Mouse (Mus musculus): ENCODE data around the gene Slc41a2. TPM values are rescaled to one million over a fixed set of nuclear protein-coding genes. Genes with fewer than 3 reads are reported as not detected.

Slc41a2 gene
- total RNA-seq (2012; rRNA removed) (0.08 and 0.17 TPM in 2 replicates), total RNA-seq (2014; rRNA removed) (not detected in 2 replicates), polyA plus RNA-seq (2012; ENCODE audit: insufficient read length, low read depth) (not detected in 2 replicates)

GRCm38 (mm10) chr10:83337159-83337951 lies at the start of gene Slc41a2:
Gene Slc41a2, minus strand, starts transcription at chr10:83337882.
- Histone ChIP-seq H3K27me3 (replicated peaks) (peaks cover 42% of the 10 kb centered on the region), H3K9me3 (replicated peaks; ENCODE audit: low read length) (no peaks in the 10 kb centered on the region), H3K27ac (ENCODE audit: insufficient read depth, low read depth) (no peak within 1 kb of the TSS), H3K36me3 (replicated peaks in 1 of 2; ENCODE audit: control insufficient read depth in 1 of 2, insufficient read depth in 1 of 2, low read length in 1 of 2) (no peaks in the 10 kb centered on the region), H3K4me3 (replicated peaks in 1 of 3; ENCODE audit: low read depth in 2 of 3, low read length in 2 of 3, poor library complexity in 1 of 3) (peak within 1 kb of the TSS in 2 of 3 experiments; percentile 48 to 72), H3K79me2 (replicated peaks; ENCODE audit: control insufficient read depth, extremely low read depth, insufficient read depth, poor library complexity, severe bottlenecking) (no peaks in the 10 kb centered on the region), H3K4me2 (ENCODE audit: insufficient read depth, low read depth, poor library complexity, severe bottlenecking) (peak within 1 kb of the TSS; percentile 58), H3K4me1 (ENCODE audit: control insufficient read depth in 1 of 2, insufficient read depth in 2 of 2) (peaks cover 5 to 18% of the 10 kb centered on the region in 2 experiments; a peak in 3 of 4 replicates), H3K9ac (ENCODE audit: insufficient read depth, low read depth) (peak within 1 kb of the TSS; percentile 8; the same call in 1 of the 2 replicates)
- dilution Hi-C loops (cut with MboI; ENCODE audit: extremely low pct_ligation_motif_present, extremely low pct_unique_long_range_greater_than_20kb, low sequenced_read_pairs) (no loop called here), in situ Hi-C loops (cut with MboI; ENCODE audit: low pct_ligation_motif_present, low pct_unique_long_range_greater_than_20kb, low sequenced_read_pairs) (no loop called here)
- 0 out of 2 replicates have a peak, but pooled peaks have one; percentile 15 for TF ChIP-seq TCF12 (IDR thresholded peaks at IDR 0.05; ENCODE audit: low read depth, low read length)
- no peak for TF ChIP-seq ELF1 (IDR thresholded peaks at IDR 0.05; ENCODE audit: low read depth, low read length)
- no peak for TF ChIP-seq CHD1 (IDR thresholded peaks at IDR 0.05; ENCODE audit: low read depth, low read length)
- TF ChIP-seq MAFK (IDR thresholded peaks at IDR 0.05; ENCODE audit: insufficient replicate concordance, low read length): no peak
- no peak for TF ChIP-seq GABPA (IDR thresholded peaks at IDR 0.05; ENCODE audit: insufficient replicate concordance, low read depth, low read length)
- no peak for TF ChIP-seq SIN3A (IDR thresholded peaks at IDR 0.05; ENCODE audit: low read length)
- no peak for TF ChIP-seq HCFC1 (IDR thresholded peaks at IDR 0.05; ENCODE audit: low read depth, low read length)
- no peak for TF ChIP-seq CTCF (conservative IDR thresholded peaks at IDR 0.05 in 1 of 2, IDR thresholded peaks at IDR 0.05 in 1 of 2; ENCODE audit: low read depth in 2 of 2, low read length in 2 of 2)
- no peak for TF ChIP-seq MAX (IDR thresholded peaks at IDR 0.05; ENCODE audit: low read length)
- TF ChIP-seq JUN (IDR thresholded peaks at IDR 0.05; ENCODE audit: insufficient read depth, low read depth, low read length): no peak
- TF ChIP-seq NRF1 (IDR thresholded peaks at IDR 0.05; ENCODE audit: low read depth, low read length): peak; percentile 82
- no peak for DNase-seq (ENCODE audit: extremely low read depth)

- dilution Hi-C loops (cut with MboI; ENCODE audit: extremely low pct_ligation_motif_present, extremely low pct_unique_long_range_greater_than_20kb, low sequenced_read_pairs): no loop called here
- H3K9ac ChIP-seq (ENCODE audit: insufficient read depth, low read depth): peak overlapping the region; percentile 90
- H3K27ac ChIP-seq (ENCODE audit: insufficient read depth, low read depth): peak overlapping the region; percentile 91
- peaks cover 14% of the 10 kb centered on the region for H3K9me3 ChIP-seq (replicated peaks; ENCODE audit: low read length)
- H3K4me2 ChIP-seq (ENCODE audit: insufficient read depth, low read depth, poor library complexity, severe bottlenecking): peak overlapping the region; percentile 53
- peaks cover 6 to 21% of the 10 kb centered on the region in 2 experiments for H3K36me3 ChIP-seq (replicated peaks in 1 of 2; ENCODE audit: control insufficient read depth in 1 of 2, insufficient read depth in 1 of 2, low read length in 1 of 2)
- H3K4me3 ChIP-seq (replicated peaks in 1 of 3; ENCODE audit: low read depth in 2 of 3, low read length in 2 of 3, poor library complexity in 1 of 3): peak overlapping the region in 2 of 3 experiments; percentile 44 to 52
- in situ Hi-C loops (cut with MboI; ENCODE audit: low pct_ligation_motif_present, low pct_unique_long_range_greater_than_20kb, low sequenced_read_pairs): no loop called here
- H3K27me3 ChIP-seq (replicated peaks): no peaks in the 10 kb centered on the region
- no peaks in the 10 kb centered on the region for H3K79me2 ChIP-seq (replicated peaks; ENCODE audit: control insufficient read depth, extremely low read depth, insufficient read depth, poor library complexity, severe bottlenecking)
- DNase-seq (ENCODE audit: extremely low read depth): peak; percentile 65
- peaks cover 4 to 32% of the 10 kb centered on the region in 2 experiments; a peak in 3 of 4 replicates for H3K4me1 ChIP-seq (ENCODE audit: control insufficient read depth in 1 of 2, insufficient read depth in 2 of 2)
- TF ChIP-seq MEF2A (IDR thresholded peaks at IDR 0.05; ENCODE audit: borderline replicate concordance, low read depth, low read length) (0 out of 2 replicates have a peak, but pooled peaks have one; percentile 45), TCF12 (IDR thresholded peaks at IDR 0.05; ENCODE audit: low read depth, low read length) (peak; percentile 29; the same call in 1 of the 2 replicates), NRF1 (IDR thresholded peaks at IDR 0.05; ENCODE audit: low read depth, low read length) (no peak), RAD21 (IDR thresholded peaks at IDR 0.05; ENCODE audit: low read depth, low read length) (no peak), POLR2AphosphoS2 (IDR thresholded peaks at IDR 0.05; ENCODE audit: low read depth, low read length) (no peak), IRF4 (IDR thresholded peaks at IDR 0.05; ENCODE audit: low read depth, low read length) (peak; percentile 96), ZMIZ1 (IDR thresholded peaks at IDR 0.05; ENCODE audit: low read depth, low read length) (no peak), KAT2A (IDR thresholded peaks at IDR 0.05; ENCODE audit: insufficient replicate concordance, low read length) (no peak), GABPA (IDR thresholded peaks at IDR 0.05; ENCODE audit: insufficient replicate concordance, low read depth, low read length) (no peak), UBTF (IDR thresholded peaks at IDR 0.05; ENCODE audit: low read depth, low read length) (no peak), JUN (IDR thresholded peaks at IDR 0.05; ENCODE audit: insufficient read depth, low read depth, low read length) (peak; percentile 65; the same call in 1 of the 2 replicates), PAX5 (IDR thresholded peaks at IDR 0.05; ENCODE audit: low read length) (no peak), POLR2A (IDR thresholded peaks at IDR 0.05; ENCODE audit: low read depth, low read length) (peak; percentile 38; the same call in 1 of the 2 replicates), SMC3 (IDR thresholded peaks at IDR 0.05; ENCODE audit: low read depth, low read length) (no peak), USF2 (conservative IDR thresholded peaks at IDR 0.05; ENCODE audit: low read depth, low read length) (no peak), MAZ (IDR thresholded peaks at IDR 0.05; ENCODE audit: low read depth, low read length) (0 out of 2 replicates have a peak, but pooled peaks have one; percentile 35), ZKSCAN1 (IDR thresholded peaks at IDR 0.05; ENCODE audit: borderline replicate concordance, low read depth, low read length) (no peak), ZC3H11A (IDR thresholded peaks at IDR 0.05; ENCODE audit: low read depth, low read length) (no peak), MAX (IDR thresholded peaks at IDR 0.05; ENCODE audit: low read length) (0 out of 2 replicates have a peak, but pooled peaks have one; percentile 49), TBP (conservative IDR thresholded peaks at IDR 0.05; ENCODE audit: low read depth, low read length) (no peak), NELFE (IDR thresholded peaks at IDR 0.05; ENCODE audit: low read depth, low read length) (0 out of 2 replicates have a peak, but pooled peaks have one; percentile 46), USF1 (IDR thresholded peaks at IDR 0.05; ENCODE audit: low read depth, low read length) (no peak)
These were observed 47.7 kb upstream of the Slc41a2 start for GRCm38 (mm10) chr10:83385330-83385910.

All from CH12.LX (cell line).